Mouse (Mus musculus): ENCODE results near the gene Ppp1r9a. TPM values are rescaled to one million over a fixed set of nuclear protein-coding genes. Genes with fewer than 3 reads are reported as not detected.

Ppp1r9a gene
- polyA plus RNA-seq, 1 experiment from 2014 or later, result 25.2 TPM

GRCm38 (mm10) chr6:5024893-5025292, 122.2 kb downstream of the Ppp1r9a start:
- H3K27me3 ChIP-seq (ENCODE audit: insufficient read depth, low read length), result no peaks in the 10 kb centered on the region
- H3K4me2 ChIP-seq, result no peak overlapping the region
- TF ChIP-seq CTCF (IDR thresholded peaks at IDR 0.05; ENCODE audit: low read depth), result no peak
- no peak overlapping the region for H3K9ac ChIP-seq
- no peaks in the 10 kb centered on the region for H3K9me3 ChIP-seq (ENCODE audit: low read depth, low read length)
- DNase-seq, result no peak
- ATAC-seq (ENCODE audit: insufficient read depth), result no peak
- WGBS, result 80% methylated on average over 7 of the region's 7 CpGs
- H3K4me3 ChIP-seq (ENCODE audit: low read depth, low read length), result no peak overlapping the region
- H3K36me3 ChIP-seq (ENCODE audit: insufficient read depth), result no peaks in the 10 kb centered on the region
- no peaks in the 10 kb centered on the region for H3K4me1 ChIP-seq (ENCODE audit: insufficient read depth)
- no peak overlapping the region for H3K27ac ChIP-seq (ENCODE audit: low read depth)

- 83% methylated on average over 3 of the region's 3 CpGs for WGBS
- no peak for DNase-seq
These were observed 124.1 kb downstream of the Ppp1r9a start for GRCm38 (mm10) chr6:5026772-5027171.

GRCm38 (mm10) chr6:5027213-5027612, 124.5 kb downstream of the Ppp1r9a start:
- DNase-seq, result no peak
- no peak overlapping the region for H3K9ac ChIP-seq
- H3K27me3 ChIP-seq (ENCODE audit: insufficient read depth, low read length), result no peaks in the 10 kb centered on the region
- no peak overlapping the region for H3K27ac ChIP-seq (ENCODE audit: low read depth)
- no peak overlapping the region for H3K4me3 ChIP-seq (ENCODE audit: low read depth, low read length)
- no peak overlapping the region for H3K4me2 ChIP-seq
- no peak for TF ChIP-seq CTCF (IDR thresholded peaks at IDR 0.05; ENCODE audit: low read depth)
- H3K36me3 ChIP-seq (ENCODE audit: insufficient read depth), result no peaks in the 10 kb centered on the region
- 85% methylated on average over 2 of the region's 2 CpGs for WGBS
- ATAC-seq (ENCODE audit: insufficient read depth), result no peak
- no peaks in the 10 kb centered on the region for H3K4me1 ChIP-seq (ENCODE audit: insufficient read depth)
- H3K9me3 ChIP-seq (ENCODE audit: low read depth, low read length), result no peaks in the 10 kb centered on the region

More at GRCm38 (mm10) chr6:5026772-5027171, 124.1 kb downstream of the Ppp1r9a start:
- no peaks in the 10 kb centered on the region for H3K4me1 ChIP-seq (ENCODE audit: insufficient read depth)
- H3K4me2 ChIP-seq, result no peak overlapping the region
- no peak overlapping the region for H3K4me3 ChIP-seq (ENCODE audit: low read depth, low read length)
- TF ChIP-seq CTCF (IDR thresholded peaks at IDR 0.05; ENCODE audit: low read depth), result no peak
- no peak overlapping the region for H3K27ac ChIP-seq (ENCODE audit: low read depth)
- no peaks in the 10 kb centered on the region for H3K36me3 ChIP-seq (ENCODE audit: insufficient read depth)
- no peaks in the 10 kb centered on the region for H3K27me3 ChIP-seq (ENCODE audit: insufficient read depth, low read length)
- no peak for ATAC-seq (ENCODE audit: insufficient read depth)
- H3K9me3 ChIP-seq (ENCODE audit: low read depth, low read length), result no peaks in the 10 kb centered on the region
- no peak overlapping the region for H3K9ac ChIP-seq

GRCm38 (mm10) chr6:5027801-5028200, 125.1 kb downstream of the Ppp1r9a start:
- Histone ChIP-seq H3K4me2 (no peak overlapping the region), H3K9ac (no peak overlapping the region), H3K27me3 (ENCODE audit: insufficient read depth, low read length) (no peaks in the 10 kb centered on the region), H3K27ac (ENCODE audit: low read depth) (no peak overlapping the region), H3K36me3 (ENCODE audit: insufficient read depth) (no peaks in the 10 kb centered on the region), H3K4me1 (ENCODE audit: insufficient read depth) (no peaks in the 10 kb centered on the region), H3K4me3 (ENCODE audit: low read depth, low read length) (no peak overlapping the region), H3K9me3 (ENCODE audit: low read depth, low read length) (no peaks in the 10 kb centered on the region)
- DNase-seq (no peak), ATAC-seq (ENCODE audit: insufficient read depth) (no peak)
- TF ChIP-seq CTCF (IDR thresholded peaks at IDR 0.05; ENCODE audit: low read depth), result no peak
- WGBS, result 51% methylated on average over 5 of the region's 5 CpGs

- no peaks in the 10 kb centered on the region for H3K4me1 ChIP-seq (ENCODE audit: insufficient read depth)
- H3K9ac ChIP-seq, result no peak overlapping the region
- H3K27ac ChIP-seq (ENCODE audit: low read depth), result no peak overlapping the region
- no peak for TF ChIP-seq CTCF (IDR thresholded peaks at IDR 0.05; ENCODE audit: low read depth)
- H3K36me3 ChIP-seq (ENCODE audit: insufficient read depth), result no peaks in the 10 kb centered on the region
- DNase-seq, result no peak
- no peaks in the 10 kb centered on the region for H3K9me3 ChIP-seq (ENCODE audit: low read depth, low read length)
- H3K4me3 ChIP-seq (ENCODE audit: low read depth, low read length), result no peak overlapping the region
- 59% methylated on average over 13 of the region's 13 CpGs for WGBS
- no peak for ATAC-seq (ENCODE audit: insufficient read depth)
- H3K27me3 ChIP-seq (ENCODE audit: insufficient read depth, low read length), result no peaks in the 10 kb centered on the region
- no peak overlapping the region for H3K4me2 ChIP-seq
These were observed 126.6 kb downstream of the Ppp1r9a start for GRCm38 (mm10) chr6:5029205-5029927.

GRCm38 (mm10) chr6:5029956-5030355, 127.2 kb downstream of the Ppp1r9a start:
- Histone ChIP-seq H3K4me1 (ENCODE audit: insufficient read depth) (no peaks in the 10 kb centered on the region), H3K27ac (ENCODE audit: low read depth) (no peak overlapping the region), H3K36me3 (ENCODE audit: insufficient read depth) (no peaks in the 10 kb centered on the region), H3K9me3 (ENCODE audit: low read depth, low read length) (no peaks in the 10 kb centered on the region), H3K4me2 (no peak overlapping the region), H3K4me3 (ENCODE audit: low read depth, low read length) (no peak overlapping the region), H3K27me3 (ENCODE audit: insufficient read depth, low read length) (no peaks in the 10 kb centered on the region), H3K9ac (no peak overlapping the region)
- WGBS, result 86% methylated on average over 5 of the region's 5 CpGs
- ATAC-seq (ENCODE audit: insufficient read depth), result no peak
- no peak for TF ChIP-seq CTCF (IDR thresholded peaks at IDR 0.05; ENCODE audit: low read depth)
- DNase-seq, result no peak

GRCm38 (mm10) chr6:5032986-5033633, 130.4 kb downstream of the Ppp1r9a start:
- ATAC-seq (ENCODE audit: insufficient read depth) (no peak), DNase-seq (no peak)
- no peak overlapping the region for H3K4me3 ChIP-seq (ENCODE audit: low read depth, low read length)
- no peaks in the 10 kb centered on the region for H3K36me3 ChIP-seq (ENCODE audit: insufficient read depth)
- H3K27ac ChIP-seq (ENCODE audit: low read depth), result no peak overlapping the region
- no peaks in the 10 kb centered on the region for H3K27me3 ChIP-seq (ENCODE audit: insufficient read depth, low read length)
- no peak overlapping the region for H3K4me2 ChIP-seq
- H3K9ac ChIP-seq, result no peak overlapping the region
- H3K4me1 ChIP-seq (ENCODE audit: insufficient read depth), result no peaks in the 10 kb centered on the region
- no peak for TF ChIP-seq CTCF (IDR thresholded peaks at IDR 0.05; ENCODE audit: low read depth)
- H3K9me3 ChIP-seq (ENCODE audit: low read depth, low read length), result no peaks in the 10 kb centered on the region
- WGBS, result 78% methylated on average over 5 of the region's 5 CpGs

Data from lung, embryonic 14.5 days (tissue).